Mouse (Mus musculus): ENCODE data around the gene Usp21.
A peak's percentile ranks its signal among the peaks of the same experiment; 100 is the strongest.
"Not testable (repeated sequence)": the region's sequence is repeated elsewhere in the genome, so short reads cannot be mapped to it uniquely, and the experiment has no call there.

Usp21 gene

DNA sequence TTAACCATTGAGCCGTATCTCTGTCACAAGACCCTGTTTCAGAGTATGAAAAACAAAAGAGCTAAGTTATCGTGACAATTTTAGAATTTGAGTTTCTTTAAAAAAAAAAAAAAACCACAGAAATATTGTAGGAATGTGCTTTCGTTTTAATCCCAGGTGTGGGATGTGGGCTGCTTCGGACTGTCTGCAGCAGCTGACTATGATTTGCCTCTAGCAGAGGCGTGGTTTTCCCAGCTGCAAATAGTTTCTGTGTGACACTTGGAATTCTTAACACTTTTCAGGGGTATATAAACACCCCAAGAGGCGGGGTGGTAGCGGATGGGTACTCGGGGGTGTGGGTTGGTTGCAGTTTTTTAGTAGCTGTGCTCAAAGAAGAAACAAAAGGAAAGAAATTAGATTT, 42.4 kb downstream of the Usp21 start:
- DNase-seq (ENCODE audit: low spot score), result no peak

DNA sequence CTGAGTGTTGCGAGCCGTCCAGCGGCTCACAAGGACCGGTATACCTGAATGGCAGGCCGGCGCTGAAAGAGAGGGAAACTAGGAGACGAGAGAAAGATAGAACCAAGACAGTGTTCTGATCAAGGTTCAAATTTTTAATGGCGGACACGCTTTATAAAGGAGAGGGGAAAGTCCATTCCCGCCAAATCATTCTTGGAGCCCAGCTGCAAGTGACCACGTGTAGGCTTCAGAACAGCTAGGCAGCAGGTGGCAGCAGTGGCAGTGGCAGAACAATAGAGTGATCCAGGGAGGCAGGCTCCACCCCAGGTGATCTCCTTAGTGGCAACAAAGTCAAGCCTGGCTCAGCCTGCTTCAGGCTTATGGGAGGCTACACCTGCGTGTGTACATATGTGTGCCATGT, 45.8 kb downstream of the Usp21 start:
- DNase-seq (ENCODE audit: low spot score), result not testable (repeated sequence)

DNA sequence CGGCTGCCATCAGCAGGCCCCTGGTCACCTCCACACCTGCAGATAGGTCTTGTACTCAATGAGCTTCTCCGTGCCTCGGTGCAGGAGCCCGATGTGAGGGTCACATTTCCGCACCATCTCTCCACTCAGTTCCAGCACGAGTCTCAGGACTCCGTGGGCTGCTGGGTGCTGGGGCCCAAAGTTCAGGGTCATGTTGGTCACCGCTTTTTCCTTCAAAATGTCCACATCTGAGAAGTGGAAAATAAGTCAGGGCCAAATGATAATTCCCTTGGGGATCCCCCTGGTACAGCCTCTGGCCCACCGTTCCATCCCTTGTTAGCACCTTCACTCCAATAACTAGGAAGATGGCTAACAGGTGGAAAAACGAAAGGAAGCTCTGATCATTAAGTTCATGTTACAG, 46.9 kb downstream of the Usp21 start:
- no peak for DNase-seq (ENCODE audit: low spot score)

DNA sequence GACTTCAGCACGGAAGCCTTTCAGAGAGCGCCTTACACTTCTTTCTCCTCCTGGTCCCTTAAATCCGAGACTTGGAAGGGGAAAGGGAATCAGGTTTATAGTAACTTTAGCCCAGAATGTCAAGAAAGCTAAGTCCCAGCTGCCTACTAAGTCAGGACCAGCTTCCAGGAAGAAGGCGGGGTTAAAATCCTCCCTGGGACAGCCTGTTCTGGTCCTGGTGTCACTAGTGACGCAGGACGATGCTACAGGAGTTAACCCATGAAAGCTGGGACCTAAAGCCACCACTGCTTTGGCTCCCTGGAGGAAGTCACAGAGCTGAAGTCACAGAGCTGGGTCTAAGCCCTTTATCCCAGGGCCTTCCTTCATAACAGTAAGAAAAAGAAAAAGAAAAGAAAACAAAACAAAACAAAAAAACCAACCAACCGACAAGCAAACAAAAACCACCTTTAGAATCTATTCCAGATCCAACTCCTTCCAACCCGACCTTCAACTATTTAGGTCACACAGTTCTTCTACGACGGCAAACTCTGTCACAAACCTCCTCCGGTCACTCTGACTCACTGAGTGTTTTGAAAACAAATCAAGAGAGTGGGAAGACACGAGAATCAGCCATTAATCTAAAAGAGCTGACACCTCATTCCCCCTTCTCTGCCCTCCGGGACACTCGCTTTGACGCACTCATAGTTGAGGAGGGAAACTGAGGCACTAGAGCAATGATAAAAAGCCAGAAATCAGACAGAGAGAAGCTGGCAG, 47.6 kb downstream of the Usp21 start:
- peak; percentile 60 for DNase-seq (ENCODE audit: low spot score)

DNA sequence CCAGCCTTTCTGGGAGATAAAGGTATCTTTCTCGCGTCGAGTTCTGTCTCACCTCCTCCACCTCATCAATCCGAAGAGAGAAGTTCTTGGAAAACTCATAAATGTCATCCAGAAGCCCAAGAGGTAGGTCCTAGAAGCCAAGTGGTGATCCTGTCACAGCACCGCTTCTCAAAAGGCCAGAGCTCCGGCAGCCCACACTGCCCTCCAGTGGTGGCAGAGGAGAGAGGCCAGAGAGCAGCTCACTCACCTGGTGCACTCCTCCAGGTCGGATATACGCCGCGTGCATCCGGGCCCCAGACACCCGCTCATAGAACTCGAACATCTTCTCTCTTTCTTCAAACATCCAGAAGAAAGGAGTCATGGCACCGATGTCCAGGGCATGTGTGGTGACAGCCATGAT, 49.3 kb downstream of the Usp21 start:
- DNase-seq (ENCODE audit: low spot score), result peak; percentile 67

DNA sequence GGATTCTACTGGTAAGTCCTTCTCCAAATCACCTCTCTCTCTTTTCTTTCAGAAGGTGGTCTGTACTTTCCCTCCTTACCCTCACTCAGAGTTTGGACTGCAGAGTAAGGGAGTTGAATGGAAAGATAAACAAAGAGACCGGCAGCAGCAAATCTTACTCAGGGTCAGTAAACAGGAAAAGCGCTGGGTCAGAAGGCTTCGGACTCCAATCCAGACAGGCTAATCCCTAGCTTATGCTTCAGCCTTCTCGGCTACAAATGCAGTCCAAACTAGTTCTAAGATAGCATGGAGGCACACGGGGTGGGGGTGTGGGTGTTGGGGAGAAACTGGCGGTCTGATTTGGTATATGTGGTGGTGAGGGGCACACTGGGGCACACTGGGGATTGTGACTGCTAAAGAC, 50.4 kb downstream of the Usp21 start:
- no peak for DNase-seq (ENCODE audit: low spot score)

DNA sequence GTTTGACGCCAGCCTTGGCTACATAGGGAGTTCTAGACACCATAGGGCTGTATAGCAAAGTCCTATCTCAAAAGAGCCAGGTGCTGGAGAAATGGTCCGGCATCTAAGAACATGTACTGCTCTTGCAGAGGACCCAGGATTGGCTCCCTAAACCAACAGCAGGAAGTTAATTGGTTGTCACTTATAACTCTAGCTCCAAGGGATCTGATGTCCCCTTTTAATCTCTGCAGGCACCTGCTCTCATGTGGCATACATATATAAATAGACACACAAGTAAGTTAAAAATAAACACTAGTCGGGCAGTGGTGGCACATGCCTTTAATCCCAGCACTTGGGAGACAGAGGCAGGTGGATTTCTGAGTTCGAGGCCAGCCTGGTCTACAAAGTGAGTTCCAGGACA, 52.0 kb downstream of the Usp21 start:
- DNase-seq (ENCODE audit: low spot score), result no peak

DNA sequence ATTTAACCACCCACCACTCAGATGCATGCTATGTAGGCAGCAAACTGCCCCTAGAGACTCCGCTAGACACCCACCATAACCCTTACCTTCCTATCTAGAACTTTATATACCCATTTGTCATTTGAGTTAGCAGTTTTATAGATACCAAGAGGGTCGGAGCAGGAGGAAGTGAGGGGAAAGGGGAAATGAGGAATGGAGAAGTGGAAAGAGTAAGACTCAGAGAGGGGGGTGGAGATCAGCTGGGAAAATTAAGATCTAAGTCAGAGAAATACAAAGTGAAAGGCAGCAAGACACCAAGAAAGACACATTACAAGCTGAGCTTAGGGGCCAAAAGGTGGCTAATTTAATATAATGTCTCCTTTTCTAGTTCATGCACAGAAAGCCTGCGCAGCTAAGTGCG, 53.3 kb downstream of the Usp21 start:
- no peak for DNase-seq (ENCODE audit: low spot score)

DNA sequence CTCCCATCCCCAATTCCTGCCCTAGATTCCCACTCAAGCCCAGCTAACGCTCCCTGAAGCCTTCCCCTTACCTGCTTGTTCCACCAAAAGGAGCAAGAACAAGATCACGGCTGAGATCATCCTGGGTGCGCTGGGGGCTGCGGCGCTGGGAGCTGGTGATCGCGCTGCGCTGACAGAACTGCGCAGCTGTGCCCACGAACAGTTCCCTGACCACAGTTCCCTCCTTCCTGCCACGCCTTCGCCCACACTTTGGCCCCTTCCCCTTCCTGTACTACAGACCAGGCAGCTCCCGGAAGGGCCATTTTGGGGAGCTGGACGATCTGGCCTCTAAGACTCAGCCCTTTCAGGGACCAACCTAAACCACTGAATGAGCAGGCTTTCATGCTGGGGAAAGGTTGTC, 53.7 kb downstream of the Usp21 start, which contains the start of gene Fcer1g:
Fcer1g (minus strand) TSS at position 240 of the 400 bp plus-strand sequence.
- DNase-seq (ENCODE audit: low spot score), result peak; percentile 51

DNA sequence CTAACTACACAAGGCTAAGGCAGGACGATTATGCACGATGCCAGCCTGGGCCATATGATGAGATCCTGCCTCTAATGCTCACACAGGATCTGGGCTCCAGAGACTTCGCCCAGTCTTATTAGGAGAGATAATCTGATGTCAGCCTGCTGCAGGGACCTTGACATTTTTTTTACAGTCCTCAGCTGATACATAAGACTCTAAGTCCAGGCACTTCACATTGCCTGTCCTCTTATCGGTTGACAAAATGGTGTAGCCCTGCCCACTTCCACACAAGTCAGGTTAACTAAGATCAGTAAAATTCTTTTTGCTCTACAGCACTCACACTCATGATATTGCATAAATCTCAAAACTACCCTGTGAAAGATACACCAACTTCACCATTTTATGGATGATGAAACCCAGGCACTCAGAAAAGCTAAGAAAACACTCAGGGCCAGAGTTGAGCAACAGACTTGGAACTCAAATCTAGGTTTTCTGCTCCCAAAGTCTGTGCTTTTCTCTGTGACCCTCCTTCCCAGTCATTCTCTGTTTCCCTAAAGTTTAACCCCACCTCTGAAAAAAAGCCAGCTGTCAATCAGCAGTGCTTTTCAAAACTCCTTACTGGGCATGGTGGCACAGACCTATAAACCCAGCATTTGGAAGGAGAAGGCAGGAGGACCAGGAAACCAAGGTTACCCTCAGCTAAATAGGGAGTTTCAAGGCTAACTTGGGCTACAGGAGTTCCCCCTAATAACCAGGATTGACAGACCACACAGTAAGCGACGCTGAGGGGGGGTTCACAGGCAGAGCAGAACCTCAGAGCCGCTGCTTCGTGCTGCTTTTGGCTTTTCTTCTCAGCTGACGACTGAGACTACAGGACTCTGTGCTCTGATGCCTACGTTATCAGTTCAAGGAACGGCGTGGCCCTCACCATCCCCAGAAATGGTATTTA, 54.7 kb downstream of the Usp21 start:
- DNase-seq (ENCODE audit: low spot score), result peak; percentile 72

DNA sequence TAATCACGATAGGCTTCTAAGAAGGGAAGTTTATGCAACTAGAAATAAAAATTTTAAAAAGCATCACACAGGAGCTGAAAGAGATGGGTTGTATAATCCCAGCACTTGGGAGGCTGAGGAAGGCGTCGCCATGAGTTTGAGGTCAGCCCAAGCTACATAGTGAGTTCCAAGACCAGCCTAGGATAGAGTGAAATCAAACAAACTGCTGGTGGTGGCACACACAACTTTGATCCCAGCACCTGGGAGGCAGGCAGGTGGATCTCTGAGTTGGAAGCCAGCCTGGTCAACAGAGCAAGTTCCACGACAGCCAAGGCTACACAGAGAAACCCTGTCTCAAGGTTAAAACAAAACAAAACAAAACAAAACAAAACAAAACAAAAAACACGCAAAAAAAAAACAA, 55.4 kb downstream of the Usp21 start:
- no peak for DNase-seq (ENCODE audit: low spot score)
